Comparison of ENCODE assay signal across 14 mouse cellular contexts in genomic region chr11:34344310-34344709, GRCm38 (mm10). TPM values are rescaled to one million over a fixed set of nuclear protein-coding genes. Genes with fewer than 3 reads are reported as not detected.
DNase-seq lines count a peak whose midpoint lies in the region; ATAC-seq and TF ChIP-seq lines count a peak whose summit lies in the region.
"Had no signal": no experiment of that assay in that cellular context is flagged by ENCODE, and none has a peak within 500 bp of the region (broad histone marks: within the 10 kb centered on the region; RNA-seq: fewer than 3 reads in every experiment).

No protein-coding gene starts in this region.

- intact Hi-C loops in gastrocnemius, postnatal 14 days (cut with DNase I; ENCODE audit: low total_unique reads), result no loop called here

- no peak for TF ChIP-seq CTCF in kidney, adult 2 months (conservative IDR thresholded peaks at IDR 0.05; ENCODE audit: insufficient read depth, insufficient read length, low read depth, low read length)
- TF ChIP-seq CTCF in hindbrain, postnatal 0 days (IDR thresholded peaks at IDR 0.05; ENCODE audit: low read depth), result no peak

- 42% methylated on average over 5 of the region's 5 CpGs for WGBS in embryonic facial prominence, embryonic 12.5 days
- WGBS in embryonic facial prominence, embryonic 10.5 days, result 68% methylated on average over 5 of the region's 5 CpGs
- 45% methylated on average over 5 of the region's 5 CpGs for WGBS in kidney, embryonic 16.5 days
- 64% methylated on average over 5 of the region's 5 CpGs for WGBS in kidney, adult 2 months
- WGBS in hindbrain, postnatal 0 days, result 33% methylated on average over 5 of the region's 5 CpGs

- no peaks in the 10 kb centered on the region for H3K36me3 ChIP-seq in embryonic facial prominence, embryonic 12.5 days
- H3K36me3 ChIP-seq in embryonic facial prominence, embryonic 10.5 days (replicated peaks), result no peaks in the 10 kb centered on the region
- H3K36me3 ChIP-seq in kidney, embryonic 16.5 days (ENCODE audit: insufficient read depth, low read length), result no peaks in the 10 kb centered on the region
- H3K36me3 ChIP-seq in kidney, adult 2 months (ENCODE audit: control insufficient read depth, insufficient read depth, low read length), result no peaks in the 10 kb centered on the region
- H3K36me3 ChIP-seq in hindbrain, postnatal 0 days (ENCODE audit: insufficient read depth, low read length), result no peaks in the 10 kb centered on the region
- H3K36me3 ChIP-seq: embryonic facial prominence, embryonic 13.5 days; liver, embryonic 12.5 days had no signal

- ATAC-seq in embryonic facial prominence, embryonic 12.5 days (ENCODE audit: insufficient number of reproducible peaks, insufficient read depth, low FRiP score, low TSS enrichment), result peak; percentile 45; the same call in 1 of the 2 replicates
- peak; percentile 35 for ATAC-seq in kidney, embryonic 16.5 days (ENCODE audit: low FRiP score, low TSS enrichment)
- no peak for ATAC-seq in hindbrain, postnatal 0 days
- ATAC-seq: liver, embryonic 12.5 days had no signal

- H3K27ac ChIP-seq in embryonic facial prominence, embryonic 12.5 days, result 0 out of 2 replicates have a peak overlapping the region, but pooled peaks have one; percentile 17
- no peak overlapping the region for H3K27ac ChIP-seq in embryonic facial prominence, embryonic 10.5 days (replicated peaks)
- H3K27ac ChIP-seq in kidney, embryonic 16.5 days (ENCODE audit: low read length), result no peak overlapping the region
- H3K27ac ChIP-seq in kidney, adult 2 months (ENCODE audit: insufficient read depth, low read depth, low read length), result no peak overlapping the region
- H3K27ac ChIP-seq in hindbrain, postnatal 0 days, result no peak overlapping the region
- H3K27ac ChIP-seq: embryonic facial prominence, embryonic 13.5 days; liver, embryonic 12.5 days had no signal

- H3K9me3 ChIP-seq in embryonic facial prominence, embryonic 12.5 days, result no peaks in the 10 kb centered on the region
- no peaks in the 10 kb centered on the region for H3K9me3 ChIP-seq in embryonic facial prominence, embryonic 10.5 days
- H3K9me3 ChIP-seq in kidney, embryonic 16.5 days (ENCODE audit: low read length), result no peaks in the 10 kb centered on the region
- no peaks in the 10 kb centered on the region for H3K9me3 ChIP-seq in hindbrain, postnatal 0 days (ENCODE audit: low read length)
- H3K9me3 ChIP-seq: embryonic facial prominence, embryonic 13.5 days; liver, embryonic 12.5 days had no signal

- DNase-seq in embryonic facial prominence, embryonic 10.5 days (ENCODE audit: low spot score), result no peak
- DNase-seq in kidney, adult 2 months, result no peak
- peak; percentile 8 to 16 for DNase-seq in adrenal gland, postnatal 36 days
- DNase-seq in hindbrain, postnatal 0 days (ENCODE audit: low spot score), result peak; percentile 51
- DNase-seq in lung, postnatal 14 days, result no peak
- DNase-seq in gastrocnemius, postnatal 14 days, result no peak
- DNase-seq: B cell, adult 2 months; cerebellum, adult 8-10 months; kidney, postnatal 36 days had no signal

- H3K4me3 ChIP-seq in embryonic facial prominence, embryonic 12.5 days, result no peak overlapping the region
- H3K4me3 ChIP-seq in embryonic facial prominence, embryonic 10.5 days, result no peak overlapping the region
- H3K4me3 ChIP-seq in kidney, embryonic 16.5 days (ENCODE audit: low read length), result no peak overlapping the region
- no peak overlapping the region for H3K4me3 ChIP-seq in kidney, adult 2 months (ENCODE audit: insufficient read depth, low read depth, low read length)
- H3K4me3 ChIP-seq in hindbrain, postnatal 0 days (ENCODE audit: low read length), result no peak overlapping the region
- H3K4me3 ChIP-seq: embryonic facial prominence, embryonic 13.5 days; liver, embryonic 12.5 days had no signal

- no peak for TF ChIP-seq POLR2A in kidney, adult 2 months (IDR thresholded peaks at IDR 0.05; ENCODE audit: low read depth, low read length)

- H3K4me1 ChIP-seq in embryonic facial prominence, embryonic 12.5 days, result peaks cover 23% of the 10 kb centered on the region; the same call in 1 of the 2 replicates
- peaks cover 27% of the 10 kb centered on the region for H3K4me1 ChIP-seq in embryonic facial prominence, embryonic 10.5 days
- peaks cover 5% of the 10 kb centered on the region; the same call in 1 of the 2 replicates for H3K4me1 ChIP-seq in kidney, embryonic 16.5 days (ENCODE audit: insufficient read depth, low read length)
- H3K4me1 ChIP-seq in kidney, adult 2 months (ENCODE audit: control insufficient read depth, insufficient read depth, low read length), result no peaks in the 10 kb centered on the region
- peaks cover 26% of the 10 kb centered on the region for H3K4me1 ChIP-seq in hindbrain, postnatal 0 days (ENCODE audit: insufficient read depth, low read length)
- H3K4me1 ChIP-seq: liver, embryonic 12.5 days had no signal

- H3K4me2 ChIP-seq in embryonic facial prominence, embryonic 12.5 days (replicated peaks), result no peak overlapping the region
- no peak overlapping the region for H3K4me2 ChIP-seq in kidney, embryonic 16.5 days (replicated peaks; ENCODE audit: low read depth, low read length)
- H3K4me2 ChIP-seq in hindbrain, postnatal 0 days (ENCODE audit: low read depth, low read length), result no peak overlapping the region
- H3K4me2 ChIP-seq: embryonic facial prominence, embryonic 13.5 days; liver, embryonic 12.5 days had no signal

- no peak overlapping the region; the same call in 1 of the 2 replicates for H3K9ac ChIP-seq in embryonic facial prominence, embryonic 12.5 days
- H3K9ac ChIP-seq in kidney, embryonic 16.5 days (replicated peaks; ENCODE audit: low read length), result no peak overlapping the region
- no peak overlapping the region for H3K9ac ChIP-seq in hindbrain, postnatal 0 days (replicated peaks; ENCODE audit: low read length)
- H3K9ac ChIP-seq: embryonic facial prominence, embryonic 13.5 days; liver, embryonic 12.5 days had no signal

- H3K27me3 ChIP-seq in embryonic facial prominence, embryonic 12.5 days, result no peaks in the 10 kb centered on the region
- H3K27me3 ChIP-seq in embryonic facial prominence, embryonic 10.5 days (replicated peaks; ENCODE audit: low read depth, poor library complexity, severe bottlenecking), result no peaks in the 10 kb centered on the region
- no peaks in the 10 kb centered on the region for H3K27me3 ChIP-seq in kidney, embryonic 16.5 days (ENCODE audit: insufficient read depth, low read length)
- H3K27me3 ChIP-seq in kidney, adult 2 months (replicated peaks; ENCODE audit: control insufficient read depth, insufficient read depth, low read length), result no peaks in the 10 kb centered on the region
- H3K27me3 ChIP-seq in hindbrain, postnatal 0 days (ENCODE audit: insufficient read depth, low read length), result no peaks in the 10 kb centered on the region
- H3K27me3 ChIP-seq: liver, embryonic 12.5 days had no signal

RNA-seq across cellular contexts. Expression of gene Fam196b, which starts 29.7 kb away (rescaled TPM):
- 1.1 and 1.4 TPM in 2 replicates for polyA plus RNA-seq in embryonic facial prominence, embryonic 12.5 days (2016; fragmentation: Nextera tagmentation; extraction: Ambion mirVana)
- 1.1 and 1.6 TPM in 2 replicates for polyA plus RNA-seq in embryonic facial prominence, embryonic 10.5 days (2016; fragmentation: Nextera tagmentation; extraction: Ambion mirVana)
- polyA plus RNA-seq in kidney, embryonic 16.5 days (2015; fragmentation: Nextera tagmentation; extraction: Ambion mirVana), result 0.55 and 0.73 TPM in 2 replicates
- 0.04 and 0.08 TPM in 2 replicates for polyA plus RNA-seq in kidney, adult 2 months (2012; rRNA removed)
- under 1 TPM in 1 of 2 experiments, not detected in 1; 0.07 TPM for total RNA-seq in adrenal gland, postnatal 36 days (2021)
- 6.3 and 6.8 TPM in 2 replicates for total RNA-seq in hindbrain, postnatal 0 days (2014; rRNA removed)
- 1.9 and 2.1 TPM in 2 replicates for polyA plus RNA-seq in hindbrain, postnatal 0 days (2015; fragmentation: Nextera tagmentation; extraction: Ambion mirVana)
- under 1 TPM; 0.04 to 0.07 TPM for total RNA-seq in gastrocnemius, postnatal 14 days (2021)
- total RNA-seq: megakaryocyte progenitor cell, adult 5-6 weeks had no signal

Comparison
In these comparisons a context has a peak if more than half of its experiments do, and no peak if none do; other contexts are left out.
1. DNase-seq: peak in adrenal gland, postnatal 36 days (2 of 2) and hindbrain, postnatal 0 days (single experiment); none in embryonic facial prominence, embryonic 10.5 days (single experiment), kidney, adult 2 months (single experiment), lung, postnatal 14 days (single experiment) and gastrocnemius, postnatal 14 days (single experiment).